Mouse (Mus musculus) CH12.LX (cell line): ENCODE results near the gene Glycam1. TPM values are rescaled to one million over a fixed set of nuclear protein-coding genes. Genes with fewer than 3 reads are reported as not detected.

ENCODE experiments used
- DNase-seq: peaks from one replicate; pipeline ENCODE4 v3.0.0-alpha.2; 2013; ENCODE audit errors: extremely low read depth
- H3K27ac ChIP-seq: 2 replicates; pipeline ENCODE4 v1.5.1; 2012; ENCODE audit warnings: low read depth, mild to moderate bottlenecking, control low read depth, moderate library complexity; ENCODE audit not compliant: insufficient read depth
- H3K27me3 ChIP-seq: replicated peaks from 2 replicates; pipeline ENCODE3; 2012; ENCODE audit warnings: inconsistent platforms
- H3K36me3 ChIP-seq, 2 experiments: replicated peaks in 1 of 2; 2 replicates each; pipeline versions ENCODE3 to v1.6.1; 2012; ENCODE audit warnings: inconsistent platforms in 1 of 2, low read length in 1 of 2, mild to moderate bottlenecking in 1 of 2, mixed read lengths in 1 of 2, moderate library complexity in 1 of 2; ENCODE audit not compliant: control insufficient read depth in 1 of 2, insufficient read depth in 1 of 2
- H3K4me1 ChIP-seq, 2 experiments: 2 replicates each; pipeline ENCODE4 v1.6.1; 2012; ENCODE audit warnings: inconsistent platforms in 1 of 2, moderate library complexity in 1 of 2; ENCODE audit not compliant: insufficient read depth in 2 of 2, control insufficient read depth in 1 of 2
- H3K4me2 ChIP-seq: 2 replicates; pipeline ENCODE4 v1.6.1; 2012; ENCODE audit warnings: low read depth, mild to moderate bottlenecking, control low read depth; ENCODE audit not compliant: poor library complexity, insufficient read depth, severe bottlenecking
- H3K4me3 ChIP-seq, 3 experiments: fragments of 150-350 bp in 1 of 3; sonication (generic) in 1 of 3; replicated peaks in 1 of 3; 2 replicates each; pipeline versions ENCODE3 to v1.5.1; 2011 to 2012; ENCODE audit warnings: low read depth in 2 of 3, low read length in 2 of 3, mild to moderate bottlenecking in 2 of 3, moderate library complexity in 2 of 3, control low read depth in 1 of 3, improper control_type of control experiment in 1 of 3, inconsistent platforms in 1 of 3, mixed read lengths in 1 of 3; ENCODE audit not compliant: poor library complexity in 1 of 3
- H3K79me2 ChIP-seq: replicated peaks from 2 replicates; pipeline ENCODE4 v1.6.1; 2012; ENCODE audit warnings: mild to moderate bottlenecking, moderate library complexity; ENCODE audit not compliant: control insufficient read depth, poor library complexity, insufficient read depth, severe bottlenecking; ENCODE audit errors: extremely low read depth
- H3K9ac ChIP-seq: 2 replicates; pipeline ENCODE4 v1.6.1; 2012; ENCODE audit warnings: low read depth, mild to moderate bottlenecking, control low read depth, moderate library complexity; ENCODE audit not compliant: insufficient read depth
- H3K9me3 ChIP-seq: replicated peaks from 2 replicates; pipeline ENCODE3; 2012; ENCODE audit warnings: low read length, inconsistent platforms, mixed read lengths
- BHLHE40 ChIP-seq: IDR thresholded peaks from 2 replicates; pipeline ENCODE4 v1.6.1; 2011; ENCODE audit warnings: mild to moderate bottlenecking, low read depth, low read length, improper control_type of control experiment
- CHD1 ChIP-seq: IDR thresholded peaks from 2 replicates; pipeline ENCODE4 v1.6.1; 2012; ENCODE audit warnings: low read depth, low read length, improper control_type of control experiment, inconsistent platforms
- CHD2 ChIP-seq: IDR thresholded peaks from 2 replicates; pipeline ENCODE4 v1.6.1; 2011; ENCODE audit warnings: low read length, improper control_type of control experiment
- CTCF ChIP-seq, 2 experiments: IDR thresholded peaks in 1 of 2; conservative IDR thresholded peaks in 1 of 2; 2 replicates each; pipeline ENCODE4 v1.5.1; 2011 to 2012; ENCODE audit warnings: low read depth in 2 of 2, low read length in 2 of 2, improper control_type of control experiment in 1 of 2, inconsistent platforms in 1 of 2, mild to moderate bottlenecking in 1 of 2, moderate library complexity in 1 of 2
- ELF1 ChIP-seq: IDR thresholded peaks from 2 replicates; pipeline ENCODE4 v1.6.1; 2014; ENCODE audit warnings: low read depth, mild to moderate bottlenecking, inconsistent platforms, low read length, improper control_type of control experiment
- EP300 ChIP-seq: IDR thresholded peaks from 2 replicates; pipeline ENCODE4 v1.6.1; 2011; ENCODE audit warnings: low read length, improper control_type of control experiment
- ETS1 ChIP-seq: conservative IDR thresholded peaks from 2 replicates; pipeline ENCODE4 v1.6.1; 2012; ENCODE audit warnings: low read depth, mild to moderate bottlenecking, inconsistent platforms, low read length, improper control_type of control experiment, moderate library complexity
- GABPA ChIP-seq: IDR thresholded peaks from 2 replicates; pipeline ENCODE4 v1.6.1; 2012; ENCODE audit warnings: low read depth, low read length, improper control_type of control experiment, inconsistent platforms; ENCODE audit not compliant: insufficient replicate concordance
- HCFC1 ChIP-seq: IDR thresholded peaks from 2 replicates; pipeline ENCODE4 v1.6.1; 2012; ENCODE audit warnings: low read depth, mild to moderate bottlenecking, inconsistent platforms, low read length, improper control_type of control experiment
- IRF4 ChIP-seq: IDR thresholded peaks from 2 replicates; pipeline ENCODE4 v1.6.1; 2014; ENCODE audit warnings: low read depth, mild to moderate bottlenecking, inconsistent platforms, low read length, improper control_type of control experiment
- JUN ChIP-seq: IDR thresholded peaks from 2 replicates; pipeline ENCODE4 v1.6.1; 2011; ENCODE audit warnings: low read depth, mild to moderate bottlenecking, low read length, improper control_type of control experiment, moderate library complexity; ENCODE audit not compliant: insufficient read depth
- JUND ChIP-seq: conservative IDR thresholded peaks from 2 replicates; pipeline ENCODE4 v1.6.1; 2011; ENCODE audit warnings: low read depth, low read length, improper control_type of control experiment
- KAT2A ChIP-seq: IDR thresholded peaks from 2 replicates; pipeline ENCODE4 v1.6.1; 2012; ENCODE audit warnings: low read length, improper control_type of control experiment, inconsistent platforms; ENCODE audit not compliant: insufficient replicate concordance
- MAX ChIP-seq: IDR thresholded peaks from 2 replicates; pipeline ENCODE4 v1.6.1; 2011; ENCODE audit warnings: low read length, improper control_type of control experiment
- MXI1 ChIP-seq: IDR thresholded peaks from 2 replicates; pipeline ENCODE4 v1.6.1; 2011; ENCODE audit warnings: mild to moderate bottlenecking, low read depth, low read length, improper control_type of control experiment
- NELFE ChIP-seq: IDR thresholded peaks from 2 replicates; pipeline ENCODE4 v1.6.1; 2011; ENCODE audit warnings: low read depth, low read length, improper control_type of control experiment
- POLR2AphosphoS2 ChIP-seq: IDR thresholded peaks from 2 replicates; pipeline ENCODE4 v1.6.1; 2011; ENCODE audit warnings: low read depth, low read length, improper control_type of control experiment
- RAD21 ChIP-seq: IDR thresholded peaks from 2 replicates; pipeline ENCODE4 v1.6.1; 2011; ENCODE audit warnings: low read depth, mild to moderate bottlenecking, low read length, improper control_type of control experiment, moderate library complexity
- RCOR1 ChIP-seq: conservative IDR thresholded peaks from 2 replicates; pipeline ENCODE4 v1.6.1; 2012; ENCODE audit warnings: low read depth, mild to moderate bottlenecking, inconsistent platforms, low read length, improper control_type of control experiment
- SMC3 ChIP-seq: IDR thresholded peaks from 2 replicates; pipeline ENCODE4 v1.6.1; 2011; ENCODE audit warnings: low read depth, low read length, improper control_type of control experiment
- TBP ChIP-seq: conservative IDR thresholded peaks from 2 replicates; pipeline ENCODE4 v1.6.1; 2011; ENCODE audit warnings: low read depth, low read length, improper control_type of control experiment
- TCF12 ChIP-seq: IDR thresholded peaks from 2 replicates; pipeline ENCODE4 v1.6.1; 2014; ENCODE audit warnings: low read depth, mild to moderate bottlenecking, inconsistent platforms, low read length, improper control_type of control experiment
- UBTF ChIP-seq: IDR thresholded peaks from 2 replicates; pipeline ENCODE4 v1.6.1; 2012; ENCODE audit warnings: low read depth, mild to moderate bottlenecking, inconsistent platforms, low read length, improper control_type of control experiment, moderate library complexity
- ZC3H11A ChIP-seq: IDR thresholded peaks from 2 replicates; pipeline ENCODE4 v1.6.1; 2012; ENCODE audit warnings: low read depth, mild to moderate bottlenecking, inconsistent platforms, low read length, improper control_type of control experiment
- ZMIZ1 ChIP-seq: IDR thresholded peaks from 2 replicates; pipeline ENCODE4 v1.6.1; 2012; ENCODE audit warnings: low read depth, mild to moderate bottlenecking, inconsistent platforms, low read length, improper control_type of control experiment
- ZNF384 ChIP-seq: IDR thresholded peaks from 2 replicates; pipeline ENCODE4 v1.6.1; 2012; ENCODE audit warnings: low read depth, low read length, improper control_type of control experiment, inconsistent platforms
- dilution Hi-C: fragments of 300-500 bp; cut with MboI; formaldehyde crosslinking; loops from 2 replicates; pipeline ENCODE4 v1.14.3; 2020; ENCODE audit warnings: low sequenced_read_pairs; ENCODE audit not compliant: extremely low pct_unique_long_range_greater_than_20kb, extremely low pct_ligation_motif_present
- in situ Hi-C: fragments of 300-500 bp; cut with MboI; formaldehyde crosslinking; loops from 3 replicates; pipeline ENCODE4 v1.14.3; 2019; ENCODE audit warnings: low sequenced_read_pairs, low pct_ligation_motif_present, low pct_unique_long_range_greater_than_20kb, mixed read lengths
- polyA plus RNA-seq: library from polyadenylated mRNA; unstranded; fragments of >175 nt; gene quantifications from 2 replicates; pipeline ENCODE4 v1.2.1, GENCODE M21; 2012; ENCODE audit warnings: low read depth; ENCODE audit not compliant: insufficient read length
- total RNA-seq, 2 experiments: library from RNA; depleted of rRNA; stranded (reverse); fragments of 300-350 nt in 1 of 2; fragments of >200 nt in 1 of 2; gene quantifications; 2 replicates each; pipeline ENCODE4 v1.2.3; 2012 to 2014

Gene Glycam1
- total and polyA plus RNA-seq, 3 experiments = not detected

DNA sequence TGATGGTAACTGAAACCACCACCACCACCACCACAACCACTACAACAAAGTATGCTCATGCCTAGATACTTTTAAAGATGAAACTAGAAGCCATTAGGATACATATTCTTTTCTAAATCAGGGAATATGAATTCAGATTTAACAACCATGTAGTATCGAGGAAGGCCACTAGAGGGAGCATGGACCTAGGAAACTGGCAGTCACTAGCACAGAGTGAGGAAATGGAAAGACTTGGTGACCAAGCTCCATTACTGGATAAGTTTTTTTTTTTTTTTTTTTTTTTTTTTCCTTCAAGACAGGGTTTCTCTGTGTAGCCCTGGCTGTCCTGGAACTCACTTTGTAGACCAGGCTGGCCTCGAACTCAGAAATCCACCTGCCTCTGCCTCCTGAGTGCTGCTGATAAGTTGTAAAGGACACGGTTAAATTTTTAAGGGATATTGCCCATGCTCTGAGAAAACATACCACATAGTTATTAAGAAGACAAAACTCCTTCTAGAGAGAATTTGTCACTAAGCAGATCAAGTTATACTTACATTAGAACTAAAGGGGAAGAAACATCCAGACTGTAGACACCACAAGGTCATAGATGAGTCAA lies 12.7 kb downstream of the Glycam1 start:
- H3K27me3 ChIP-seq = no peaks in the 10 kb centered on the region
- H3K36me3 ChIP-seq = no peaks in the 10 kb centered on the region
- dilution Hi-C loops = no loop called here
- H3K4me2 ChIP-seq = no peak overlapping the region
- H3K27ac ChIP-seq = no peak overlapping the region
- in situ Hi-C loops = no loop called here
- peak; percentile 91 for TF ChIP-seq CTCF (conservative IDR thresholded peaks at IDR 0.05 in 1 of 2, IDR thresholded peaks at IDR 0.05 in 1 of 2; ENCODE audit: low read depth in 2 of 2, low read length in 2 of 2)
- TF ChIP-seq NELFE = 0 out of 2 replicates have a peak, but pooled peaks have one; percentile 12
- TF ChIP-seq RAD21 = peak; percentile 92
- TF ChIP-seq HCFC1 = 0 out of 2 replicates have a peak, but pooled peaks have one; percentile 13
- TF ChIP-seq JUN = peak; percentile 62
- TF ChIP-seq POLR2AphosphoS2 = no peak
- peak; percentile 13; the same call in 1 of the 2 replicates for TF ChIP-seq ZC3H11A
- TF ChIP-seq TCF12 = no peak
- TF ChIP-seq BHLHE40 = 0 out of 2 replicates have a peak, but pooled peaks have one; percentile 3
- no peak for TF ChIP-seq ZMIZ1
- no peak for TF ChIP-seq ETS1
- TF ChIP-seq ZNF384 = peak; percentile 96
- peak; percentile 57 for TF ChIP-seq JUND
- TF ChIP-seq SMC3 = peak; percentile 74
- TF ChIP-seq CHD2 = 0 out of 2 replicates have a peak, but pooled peaks have one; percentile 26
- TF ChIP-seq EP300 = peak; percentile 27; the same call in 1 of the 2 replicates
- TF ChIP-seq MAX = 0 out of 2 replicates have a peak, but pooled peaks have one; percentile 18
- peak; percentile 41; the same call in 1 of the 2 replicates for TF ChIP-seq ELF1
- TF ChIP-seq, all 38 proteins: peak for 14
- H3K4me1 ChIP-seq = peaks cover 0 to 22% of the 10 kb centered on the region in 2 experiments; a peak in 2 of 4 replicates
- no peak overlapping the region for H3K9ac ChIP-seq
- no peaks in the 10 kb centered on the region for H3K9me3 ChIP-seq
- H3K4me3 ChIP-seq = no peak overlapping the region
- H3K79me2 ChIP-seq = no peaks in the 10 kb centered on the region
- DNase-seq = peak; percentile 83

DNA sequence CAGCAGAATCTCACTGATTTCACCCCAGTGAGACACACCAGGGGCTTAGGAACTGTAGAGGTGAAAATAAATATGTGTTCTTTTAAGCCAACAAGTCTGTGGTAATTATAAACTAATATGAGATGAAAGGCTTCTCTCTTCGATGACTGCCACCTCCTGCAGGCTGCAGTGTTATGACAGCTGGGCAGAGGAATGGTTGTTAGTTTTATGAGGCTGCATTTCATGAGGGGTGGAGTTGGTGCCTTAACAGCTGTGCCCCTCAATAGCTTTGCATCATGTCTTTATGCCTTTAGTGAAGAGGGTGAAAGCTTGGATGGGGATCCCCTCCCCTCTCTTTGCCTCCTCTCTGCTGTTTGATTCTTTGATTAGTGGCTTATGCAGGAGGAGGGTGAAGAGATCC lies 13.8 kb downstream of the Glycam1 start:
- H3K79me2 ChIP-seq = no peaks in the 10 kb centered on the region
- dilution Hi-C loops (no loop called here), in situ Hi-C loops (no loop called here)
- H3K4me1 ChIP-seq = peaks cover 0 to 22% of the 10 kb centered on the region in 2 experiments; a peak in 2 of 4 replicates
- no peaks in the 10 kb centered on the region for H3K27me3 ChIP-seq
- no peak overlapping the region for H3K4me3 ChIP-seq
- no peak overlapping the region for H3K9ac ChIP-seq
- no peak overlapping the region for H3K27ac ChIP-seq
- no peak overlapping the region for H3K4me2 ChIP-seq
- H3K9me3 ChIP-seq = no peaks in the 10 kb centered on the region
- H3K36me3 ChIP-seq = no peaks in the 10 kb centered on the region
- TF ChIP-seq MXI1 (no peak), KAT2A (no peak), ELF1 (no peak), JUN (no peak), IRF4 (no peak), GABPA (no peak), RCOR1 (no peak), UBTF (no peak), SMC3 (no peak), TBP (no peak), ZMIZ1 (no peak), CHD1 (no peak), TCF12 (no peak)
- no peak for DNase-seq
